Mouse (Mus musculus): Measurements from ENCODE around the gene Eif3i. TPM values are rescaled to one million over a fixed set of nuclear protein-coding genes. Genes with fewer than 3 reads are reported as not detected.
A peak's percentile ranks its signal among the peaks of the same experiment; 100 is the strongest.

Gene Eif3i
- total RNA-seq, 2 experiments from 2014 or later, result 125 to 129 TPM

DNA sequence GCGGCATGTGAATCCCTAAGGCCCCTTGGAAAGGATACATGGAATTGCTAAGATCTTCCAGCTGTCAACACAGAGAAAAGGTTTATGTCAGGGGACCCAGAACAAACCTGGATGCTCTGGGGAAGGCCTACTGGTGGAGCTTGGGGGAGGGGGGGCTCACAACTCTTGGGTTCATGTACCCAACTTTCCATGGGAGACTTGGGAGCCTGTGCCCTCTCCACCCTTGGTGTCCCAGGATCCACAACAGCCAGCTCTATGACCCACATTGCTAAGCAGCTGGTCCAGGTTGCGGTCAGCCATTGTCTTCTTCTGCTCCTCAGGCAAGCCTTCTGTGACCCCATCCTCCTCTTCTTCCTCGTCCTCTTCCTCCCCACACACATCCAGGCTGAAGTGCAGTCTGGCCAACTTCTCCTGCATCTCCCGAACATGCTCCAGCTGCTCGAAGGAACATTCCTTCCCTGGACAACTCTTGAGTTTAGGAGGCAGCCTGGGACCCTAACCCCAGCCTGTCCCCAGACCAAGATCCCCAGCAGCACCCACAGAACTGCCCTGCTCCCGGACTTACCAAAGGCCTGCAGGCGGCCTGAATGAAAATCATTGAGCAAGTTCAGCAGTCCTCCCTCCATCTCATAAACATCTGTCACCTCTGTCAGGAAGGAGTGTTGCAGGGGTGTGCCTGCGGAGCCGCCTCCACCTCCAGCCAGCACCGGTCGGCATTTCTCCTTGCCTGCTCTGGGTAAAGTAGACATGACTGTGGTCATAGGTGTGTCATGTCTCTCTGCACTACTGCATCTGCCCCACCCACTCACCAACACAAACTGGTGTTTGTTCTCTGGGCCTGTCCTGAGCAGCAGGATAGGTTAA lies 20.2 kb upstream of the Eif3i start:
- intact Hi-C loops (cut with DNase I), result no loop called here
- DNase-seq, result no peak

DNA sequence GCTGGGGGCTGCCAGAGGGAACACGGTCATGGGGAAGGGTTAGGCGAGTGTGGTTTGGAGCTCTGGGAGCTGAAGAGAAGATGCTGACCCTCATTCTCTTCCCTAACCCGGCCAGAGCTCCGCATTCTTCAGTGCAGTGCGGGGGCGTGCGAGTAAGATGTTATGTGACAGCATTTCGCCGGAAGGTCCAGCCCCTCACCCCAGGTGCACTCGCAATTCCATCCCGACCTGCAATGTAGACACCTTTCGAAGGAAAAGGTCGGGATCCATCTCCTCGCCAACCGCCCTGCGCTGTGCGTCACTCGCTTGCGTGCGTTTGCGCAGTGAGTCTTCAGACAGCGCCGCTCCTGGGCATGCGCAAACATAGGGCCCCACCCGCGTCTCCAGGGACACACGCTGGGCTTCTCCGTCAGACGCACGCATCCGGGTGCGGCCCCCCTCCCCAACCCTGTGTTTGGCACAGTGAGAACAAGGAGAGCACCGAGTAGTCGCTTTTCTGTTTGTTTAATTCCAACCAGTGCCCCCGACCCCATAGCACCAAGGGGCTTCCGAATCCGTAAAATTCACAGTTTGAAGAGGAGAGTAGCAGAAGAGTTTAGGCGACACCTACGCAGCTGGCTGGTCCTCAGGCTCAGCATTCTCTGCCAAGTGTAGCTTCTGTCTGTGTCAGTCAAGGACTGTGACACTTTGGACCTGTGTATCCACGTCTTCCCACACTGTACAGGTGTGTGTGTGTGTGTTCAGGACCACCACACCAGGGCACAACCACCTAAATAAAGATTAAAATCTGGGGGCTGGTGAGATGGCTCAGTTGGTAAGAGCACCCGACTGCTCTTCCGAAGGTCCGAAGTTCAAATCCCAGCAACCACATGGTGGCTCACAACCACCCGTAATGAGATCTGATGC lies 18.6 kb upstream of the Eif3i start, which contains the start of gene Iqcc:
TSS of gene Iqcc (minus strand) at position 314 of the 906 bp plus-strand sequence.
- peak; percentile 95 to 96 for DNase-seq
- intact Hi-C loops (cut with DNase I), result no loop called here

DNA sequence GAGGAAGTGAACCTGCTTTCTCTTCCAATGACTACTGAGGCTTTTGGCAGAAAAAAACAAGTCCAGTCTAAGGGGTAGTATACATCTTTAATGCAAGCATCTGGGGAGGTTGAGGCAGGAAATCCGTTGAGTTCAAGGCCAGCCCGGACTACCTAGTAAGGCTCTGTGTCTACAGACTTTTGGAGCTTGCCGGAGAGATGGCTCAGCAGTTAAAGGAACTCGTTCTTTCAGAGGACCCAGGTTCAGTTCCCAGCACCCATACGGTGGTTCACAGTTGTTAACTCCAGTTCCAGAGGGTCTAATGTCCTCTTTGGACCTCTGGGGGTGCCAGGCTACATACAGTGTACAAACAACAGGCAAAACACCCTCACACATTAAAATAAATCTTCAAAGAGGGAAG lies 17.6 kb upstream of the Eif3i start:
- no peak for DNase-seq
- intact Hi-C loops (cut with DNase I), result no loop called here

DNA sequence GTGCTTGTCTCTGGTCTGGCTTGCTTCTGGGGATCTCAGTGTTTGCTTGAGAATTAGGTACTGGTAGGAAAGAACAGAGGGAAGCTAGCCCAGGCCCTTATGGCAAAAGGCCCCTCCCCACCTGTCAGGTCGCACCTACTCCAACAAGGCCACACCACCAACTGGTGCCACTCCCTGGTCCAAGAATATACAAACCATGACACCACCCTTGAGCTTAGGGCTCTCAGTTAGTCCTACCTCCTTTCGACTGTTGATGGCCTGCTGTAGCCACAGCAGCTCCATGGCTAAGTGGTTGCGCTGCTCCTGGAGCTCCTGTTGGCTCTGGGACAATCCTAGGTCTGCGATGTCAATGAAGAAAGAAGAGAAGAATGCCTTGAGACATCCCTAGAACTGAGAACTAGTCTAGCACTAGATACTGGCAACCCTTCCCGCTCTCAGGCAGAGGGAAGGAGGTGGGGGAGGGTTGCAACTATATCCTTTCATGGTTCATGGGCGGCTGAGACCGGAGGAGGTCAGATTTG lies 16.7 kb upstream of the Eif3i start:
- intact Hi-C loops (cut with DNase I), result no loop called here
- no peak for DNase-seq

GRCm38 (mm10) chr4:129616631-129617030 lies 16.2 kb upstream of the Eif3i start:
- intact Hi-C loops (cut with DNase I), result no loop called here
- no peak for DNase-seq

- intact Hi-C loops (cut with DNase I), result no loop called here
- DNase-seq, result no peak
Observed at GRCm38 (mm10) chr4:129615801-129616290, 15.4 kb upstream of the Eif3i start.

GRCm38 (mm10) chr4:129614093-129614492 lies 13.6 kb upstream of the Eif3i start, which contains the start of gene Dcdc2b:
TSS of gene Dcdc2b (minus strand) at chr4:129614257.
- intact Hi-C loops (cut with DNase I), result no loop called here
- peak; percentile 26 to 36 for DNase-seq

DNA sequence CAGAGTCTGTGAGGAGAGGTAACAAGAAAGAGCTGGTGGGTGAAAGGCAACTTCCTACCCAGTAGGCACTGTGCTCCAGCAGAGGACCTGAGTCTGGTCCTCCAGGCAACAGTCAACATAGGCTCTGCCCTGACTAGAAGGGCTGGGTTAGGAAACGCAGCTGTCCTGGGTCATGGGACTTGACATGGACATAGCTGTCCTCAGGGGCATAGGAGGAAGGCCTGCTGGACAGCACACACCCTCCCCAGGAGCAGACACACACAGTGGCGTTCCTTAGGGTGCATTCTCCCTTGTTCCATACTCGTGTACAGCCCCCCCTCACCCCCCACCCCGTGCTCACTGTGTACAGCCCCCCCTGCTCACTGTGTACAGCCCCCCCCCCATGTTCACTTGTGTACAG lies 10.0 kb upstream of the Eif3i start:
- intact Hi-C loops (cut with DNase I), result no loop called here
- DNase-seq, result no peak

- no peak for DNase-seq
- intact Hi-C loops (cut with DNase I), result no loop called here
Observed at GRCm38 (mm10) chr4:129610026-129610425, 9.6 kb upstream of the Eif3i start.

GRCm38 (mm10) chr4:129609139-129609631 lies 8.7 kb upstream of the Eif3i start:
- DNase-seq, result no peak
- intact Hi-C loops (cut with DNase I), result loop anchor here (2.0 to 10.0 kb wide), 3 partner anchors 60 to 274 kb away; partner anchors contain the start of genes Rbbp4 and Zbtb8os

- intact Hi-C loops (cut with DNase I), result loop anchor here (1.0 to 10.0 kb wide), 4 partner anchors 23 to 274 kb away; partner anchors contain the start of genes Rbbp4 and Zbtb8os
- peak; percentile 76 to 79 for DNase-seq
Observed at GRCm38 (mm10) chr4:129608426-129609025, 8.1 kb upstream of the Eif3i start.

DNA sequence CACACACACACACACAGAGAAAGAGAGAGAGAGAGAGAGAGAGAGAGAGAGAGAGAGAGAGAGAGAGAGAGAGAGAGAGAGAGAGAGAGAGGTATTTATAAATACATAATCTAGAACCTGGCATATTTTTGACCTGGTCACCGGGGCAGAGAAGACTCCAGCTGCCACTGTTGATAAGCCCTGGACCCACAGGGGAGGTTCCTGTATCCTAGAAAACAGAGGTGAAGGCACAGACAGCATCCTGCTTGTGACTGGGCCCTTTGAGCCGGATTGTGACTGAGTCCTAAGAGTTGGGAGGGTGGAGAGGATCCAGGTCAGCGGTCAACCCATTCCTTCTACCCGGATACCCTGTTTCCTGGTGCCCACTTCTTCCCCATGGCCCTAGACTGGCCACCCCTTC lies 11.6 kb downstream of the Eif3i start:
- no peak for DNase-seq
- intact Hi-C loops (cut with DNase I), result loop anchor here (5.0 kb wide), 1 partner anchor 42 kb away; no protein-coding TSS in a partner anchor

DNA sequence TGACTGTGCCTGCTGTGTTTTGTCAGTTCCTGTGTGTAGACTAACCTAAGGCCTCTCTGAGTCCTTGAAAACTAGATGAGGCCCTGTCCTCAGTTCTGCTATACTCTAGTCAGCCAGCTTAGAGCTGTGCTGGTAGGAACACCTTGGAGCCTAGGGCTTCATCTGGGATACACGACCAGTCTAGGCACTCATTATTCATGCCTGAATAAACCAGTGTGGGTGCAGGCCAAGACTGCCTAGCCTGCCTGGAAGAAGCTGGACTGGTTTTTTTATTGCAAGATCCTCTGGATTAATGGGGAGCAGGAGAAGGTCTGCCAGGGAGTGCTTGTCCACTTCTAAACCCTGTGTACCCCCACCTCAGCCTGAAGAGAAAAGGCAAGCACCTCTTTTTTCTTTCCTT lies 13.5 kb downstream of the Eif3i start:
- DNase-seq, result no peak
- intact Hi-C loops (cut with DNase I), result loop anchor here (5.0 kb wide), 1 partner anchor 40 kb away; no protein-coding TSS in a partner anchor

GRCm38 (mm10) chr4:129585773-129586172 lies 14.7 kb downstream of the Eif3i start:
- DNase-seq, result no peak
- intact Hi-C loops (cut with DNase I), result loop anchor here (1.0 to 5.0 kb wide), 2 partner anchors 23 to 38 kb away; no protein-coding TSS in a partner anchor

DNA sequence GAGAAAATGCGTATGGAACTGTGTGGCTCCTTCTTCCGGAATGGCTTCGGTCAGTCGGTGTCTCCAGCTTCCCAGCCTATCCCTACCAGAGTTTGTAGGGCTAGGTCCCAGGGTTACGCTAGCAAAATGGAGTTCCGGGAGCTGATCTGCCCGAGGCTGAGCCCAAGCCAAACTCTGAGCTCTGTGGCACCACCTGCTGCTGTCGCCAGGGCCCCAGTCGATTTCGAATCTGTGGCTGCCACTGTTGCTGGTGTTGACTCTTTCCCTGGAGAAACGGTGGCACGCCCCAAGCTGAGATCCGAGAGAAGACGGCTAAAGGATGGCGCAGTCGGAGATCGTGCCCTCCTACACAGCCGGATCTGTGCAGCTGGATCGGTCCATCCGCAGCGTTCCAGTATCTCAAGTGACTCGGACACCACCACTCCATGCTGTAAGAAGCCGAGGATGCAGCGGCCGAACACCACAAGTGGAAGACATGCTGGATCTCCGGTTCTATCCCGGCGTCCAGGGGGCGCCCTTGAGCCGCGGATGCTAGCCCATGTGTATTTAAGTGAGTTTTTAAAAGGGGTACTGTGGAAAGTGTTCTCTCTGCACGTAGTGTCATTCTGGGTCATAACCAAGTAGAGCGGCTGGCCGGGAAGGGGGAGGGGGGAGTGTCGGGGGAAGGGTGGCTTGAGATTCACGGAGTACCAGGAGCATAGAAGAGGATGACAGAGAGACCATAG lies 15.4 kb downstream of the Eif3i start:
- DNase-seq, result peak; percentile 86 to 91
- intact Hi-C loops (cut with DNase I), result loop anchor here (1.0 to 5.0 kb wide), 2 partner anchors 23 to 38 kb away; no protein-coding TSS in a partner anchor

- DNase-seq, result no peak
- intact Hi-C loops (cut with DNase I), result no loop called here
Observed at GRCm38 (mm10) chr4:129584370-129584769, 16.1 kb downstream of the Eif3i start.

DNA sequence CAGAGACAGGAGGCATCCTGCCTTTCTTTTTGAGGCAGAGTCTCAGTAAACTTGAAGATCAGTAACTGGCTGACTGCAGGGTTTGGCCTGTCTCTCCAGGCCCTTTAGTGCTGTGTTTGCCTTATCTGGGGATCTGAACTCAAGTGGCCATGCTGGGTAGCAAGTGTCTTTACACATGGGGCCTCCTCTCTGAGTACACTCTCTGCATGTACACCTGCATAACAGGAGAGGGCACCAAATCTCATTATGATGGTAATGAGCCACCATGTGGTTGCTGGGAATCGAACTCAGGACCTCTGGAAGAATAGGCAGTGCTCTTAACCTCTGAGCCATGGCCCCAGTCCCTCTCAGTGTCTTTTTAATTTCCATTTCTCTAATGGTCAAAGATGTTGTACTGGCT lies 18.2 kb downstream of the Eif3i start:
- DNase-seq, result no peak
- intact Hi-C loops (cut with DNase I), result no loop called here

DNA sequence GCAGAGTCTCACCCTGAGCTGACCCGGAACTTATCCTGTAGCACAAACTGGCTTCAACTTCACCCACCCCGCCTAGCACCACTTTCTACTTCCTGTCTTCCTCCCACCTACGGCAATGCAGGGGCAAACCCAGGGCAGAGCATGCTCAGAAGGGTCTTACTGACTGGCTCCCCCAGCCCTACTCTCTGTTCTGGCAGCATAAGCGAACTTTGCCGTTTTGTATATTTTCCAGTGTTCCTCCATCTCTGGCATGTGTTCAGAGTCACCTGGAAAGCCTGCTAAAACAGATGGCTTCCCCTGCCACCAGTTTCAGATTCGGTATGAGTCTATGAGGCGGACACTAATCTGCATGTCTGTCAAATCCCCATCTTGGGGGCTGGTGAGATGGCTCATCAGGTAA lies 20.1 kb downstream of the Eif3i start:
- DNase-seq, result no peak
- intact Hi-C loops (cut with DNase I), result no loop called here

GRCm38 (mm10) chr4:129578466-129578865 lies 22.0 kb downstream of the Eif3i start, which contains the start of gene Fam167b:
TSS of gene Fam167b (minus strand) at chr4:129578549.
- intact Hi-C loops (cut with DNase I), result no loop called here
- peak in 1 of 2 experiments; percentile 24 for DNase-seq
